Mouse (Mus musculus) heart, postnatal 25 days (tissue): ENCODE measurements around the gene Tmem151b. TPM values are rescaled to one million over a fixed set of nuclear protein-coding genes. Genes with fewer than 3 reads are reported as not detected.
A peak's percentile ranks its signal among the peaks of the same experiment; 100 is the strongest.

Experiments used
- DNase-seq: peaks from one replicate; pipeline ENCODE4 v3.0.0; 2022; ENCODE audit warnings: low spot score
- intact Hi-C: fragments of 180-260 bp; cut with DNase I; formaldehyde crosslinking; loops from one replicate; pipeline ENCODE4 v1.15.1; 2025
- total RNA-seq, 2 experiments: library from RNA; stranded (reverse); gene quantifications; 2 replicates each; pipeline ENCODE4 v1.2.3; 2021

Tmem151b gene
- total RNA-seq, 2 experiments from 2014 or later = 0.05 TPM; not detected in 1

DNA sequence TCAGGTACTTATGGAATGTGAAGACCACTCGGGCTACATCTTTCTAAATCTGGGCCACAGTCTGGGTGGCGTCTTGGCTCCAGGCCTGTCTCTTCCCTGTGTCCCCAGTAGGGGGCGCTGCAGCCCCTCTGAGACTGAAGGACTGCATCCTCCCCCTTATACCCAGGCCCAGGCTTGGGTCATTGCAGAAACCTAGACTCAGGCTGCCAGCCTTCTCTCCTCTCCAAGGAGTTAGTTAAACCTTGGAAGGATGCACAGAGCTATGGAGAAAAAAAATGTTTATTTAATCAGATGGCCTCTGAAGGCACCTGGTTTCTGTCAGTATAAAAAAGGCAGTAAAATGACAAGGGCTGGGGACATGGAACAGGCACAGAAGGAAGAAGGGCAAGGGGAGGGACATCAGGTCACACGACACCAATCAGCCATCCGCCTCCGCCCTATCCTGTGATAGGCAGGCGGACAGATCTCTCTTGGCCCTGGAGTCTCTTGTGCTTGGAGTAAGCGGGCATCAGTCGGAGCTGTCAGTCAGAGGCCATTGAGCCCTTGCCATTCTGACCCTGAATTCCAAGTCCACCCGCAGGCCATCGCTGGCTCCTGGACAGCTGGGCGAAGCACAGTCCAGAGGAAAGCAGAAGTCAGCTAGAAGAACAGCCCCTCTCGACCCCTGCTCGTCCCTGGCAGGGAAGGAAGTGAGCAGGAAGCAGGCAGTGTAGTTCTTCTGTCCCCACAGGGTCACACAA, 35.6 kb upstream of the Tmem151b start:
- peak; percentile 73 for DNase-seq
- intact Hi-C loops = no loop called here

DNA sequence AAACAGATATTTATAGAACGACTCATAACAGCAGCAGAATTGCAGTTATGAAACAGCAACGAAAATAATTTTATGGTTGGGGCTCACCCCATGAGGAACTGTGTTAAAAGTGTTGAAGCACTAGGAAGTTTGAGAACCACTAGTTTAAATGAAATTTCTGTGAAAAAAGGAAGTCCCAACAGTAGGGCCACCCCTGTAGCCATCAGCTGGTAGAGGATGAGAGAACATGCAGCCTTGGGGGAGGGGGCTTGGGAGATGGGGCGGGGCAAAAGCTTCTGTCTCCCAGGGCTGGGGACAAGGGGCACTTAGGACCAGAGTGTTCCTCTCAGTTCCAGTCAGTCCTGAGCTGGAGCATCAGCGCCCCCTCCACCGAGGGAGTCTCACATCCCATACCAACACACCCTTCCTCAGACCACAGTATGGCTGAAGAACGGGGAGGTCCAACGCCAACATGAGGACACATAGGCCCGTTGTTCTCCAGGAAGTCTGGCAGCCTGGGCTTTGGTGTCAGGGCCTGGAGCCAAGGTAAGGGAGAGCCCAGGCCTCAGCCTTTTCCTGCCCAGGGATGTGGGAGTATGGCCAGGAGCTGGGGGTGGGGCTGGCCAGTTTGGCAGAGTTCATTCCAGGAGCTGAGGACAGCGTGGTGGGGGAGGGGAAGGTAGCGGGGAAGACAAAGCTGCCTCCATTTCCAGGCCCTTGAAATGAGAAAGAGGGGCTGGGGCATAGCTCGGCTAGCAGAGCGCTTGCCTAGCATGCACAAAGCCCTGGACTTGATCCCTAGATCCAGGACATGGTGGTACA, 34.8 kb upstream of the Tmem151b start:
- DNase-seq = peak; percentile 88
- intact Hi-C loops = no loop called here

DNA sequence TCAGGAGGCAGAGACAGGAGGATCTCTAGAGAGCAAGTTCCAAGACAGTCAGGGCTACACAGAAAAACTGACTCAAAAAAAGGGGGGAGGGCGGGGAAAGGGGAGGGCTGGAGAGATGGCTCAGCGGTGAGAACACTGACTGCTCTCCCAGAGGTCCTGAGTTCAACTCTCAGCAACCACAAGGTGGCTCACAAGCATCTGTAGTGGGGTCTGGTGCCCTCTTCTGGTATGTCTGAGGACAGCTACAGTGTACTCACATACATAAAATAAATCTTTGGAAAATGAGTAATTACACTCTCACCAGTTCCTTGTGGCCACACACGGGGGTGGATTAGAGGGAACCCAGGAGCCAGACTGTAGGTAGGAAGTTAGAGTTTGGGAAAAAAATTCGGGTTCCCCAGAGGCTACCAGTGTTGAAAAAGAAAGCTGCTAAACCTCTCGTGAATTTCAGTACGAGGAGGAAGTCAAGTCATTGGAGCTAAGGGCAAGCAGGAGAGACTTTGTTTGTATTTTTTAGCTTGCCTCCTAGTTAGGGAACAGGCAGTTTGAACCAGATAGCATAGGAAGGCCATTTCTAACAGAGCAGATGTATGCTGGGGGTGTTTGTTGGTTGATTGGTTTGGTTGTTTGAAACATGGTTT, 33.4 kb upstream of the Tmem151b start:
- DNase-seq = no peak
- intact Hi-C loops = loop anchor here (1.0 to 2.0 kb wide), 3 partner anchors 14 to 60 kb away; no protein-coding TSS in a partner anchor

DNA sequence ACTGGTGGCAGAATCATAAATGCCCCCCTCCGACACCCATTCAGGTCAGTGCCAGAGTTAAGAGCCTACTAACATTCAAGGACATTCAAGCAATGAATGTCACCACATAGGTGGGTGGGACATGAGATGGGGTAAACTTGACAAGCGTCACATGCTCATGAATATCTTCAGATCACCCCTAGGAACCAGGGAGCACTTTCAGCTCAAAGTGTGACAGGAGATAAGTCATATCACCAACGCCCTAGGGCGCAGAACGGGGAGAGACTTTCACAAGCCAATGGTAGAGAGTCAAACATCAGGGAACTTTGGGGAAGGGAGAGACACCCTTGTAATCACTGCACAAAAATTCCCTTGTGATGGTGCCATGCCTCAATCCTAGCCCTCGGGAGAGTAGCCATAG, 32.7 kb upstream of the Tmem151b start:
- intact Hi-C loops = loop anchor here (2.0 kb wide), 2 partner anchors 15 to 61 kb away; no protein-coding TSS in a partner anchor
- DNase-seq = no peak

DNA sequence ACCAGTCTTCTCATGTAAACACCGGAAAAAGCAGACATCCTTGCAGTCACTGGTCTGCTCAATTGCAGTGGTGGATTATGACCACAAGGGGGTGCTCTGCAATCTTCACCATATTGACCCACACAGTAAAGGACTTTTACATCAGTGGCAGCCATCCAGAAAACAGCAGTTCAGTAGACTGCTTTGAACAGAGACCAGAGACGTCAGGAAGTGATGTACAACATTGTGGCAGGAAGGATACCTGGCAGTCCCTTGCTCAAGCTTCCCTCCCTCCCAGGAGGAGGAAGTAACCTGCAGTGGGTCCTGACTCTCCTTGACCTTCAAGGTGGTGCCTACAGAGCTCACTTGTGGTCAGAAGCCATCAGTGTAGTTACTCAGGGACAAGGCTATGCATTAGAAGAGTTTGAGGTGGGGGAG, 32.1 kb upstream of the Tmem151b start:
- intact Hi-C loops = no loop called here
- DNase-seq = no peak

DNA sequence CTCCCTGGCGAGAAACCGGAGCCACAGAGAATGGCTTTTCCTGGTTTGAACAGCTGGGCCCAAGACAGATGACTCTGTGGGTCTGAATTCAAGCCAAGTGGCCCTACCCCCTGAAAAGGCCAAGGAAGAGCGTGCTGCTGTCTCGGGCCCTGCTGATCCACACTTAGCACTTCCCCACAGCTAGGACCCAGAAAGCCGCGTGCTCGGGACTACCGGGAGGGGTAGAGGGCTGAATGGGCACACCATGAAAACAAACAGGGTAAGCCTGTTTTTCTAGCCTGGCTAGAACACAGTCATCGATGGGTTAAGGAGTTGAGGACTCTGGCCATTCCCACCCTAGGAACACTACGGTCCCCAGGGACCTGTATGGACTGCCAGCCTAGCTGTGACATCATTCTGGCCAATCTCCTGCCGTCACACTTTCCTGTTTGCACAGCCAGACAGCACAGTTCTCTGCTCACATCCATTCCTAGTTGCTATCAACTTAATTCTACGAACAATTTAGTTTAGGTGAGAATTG, 31.5 kb upstream of the Tmem151b start:
- intact Hi-C loops = no loop called here
- DNase-seq = peak; percentile 43

DNA sequence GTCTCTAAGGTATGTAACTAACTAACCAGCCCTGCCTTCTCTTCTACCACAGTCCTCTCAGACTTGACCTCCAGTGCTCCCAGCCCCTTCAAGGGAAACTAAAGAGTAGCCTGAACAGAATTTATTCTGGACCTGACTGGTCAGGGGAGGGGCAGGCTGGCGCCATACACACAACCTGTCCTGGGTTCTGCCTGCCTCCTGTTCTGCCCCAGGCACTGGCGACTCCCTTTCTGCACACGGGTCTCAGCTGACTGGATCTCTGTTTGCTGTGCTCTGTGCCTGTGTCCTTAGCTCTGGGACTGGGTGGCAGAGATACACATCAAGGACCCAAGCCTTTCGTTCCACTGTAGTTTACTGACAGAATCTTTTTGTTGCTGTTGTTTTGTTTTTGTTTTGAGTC, 30.1 kb upstream of the Tmem151b start:
- no peak for DNase-seq
- intact Hi-C loops = loop anchor here (5.0 kb wide), 1 partner anchor 143 kb away; no protein-coding TSS in a partner anchor

DNA sequence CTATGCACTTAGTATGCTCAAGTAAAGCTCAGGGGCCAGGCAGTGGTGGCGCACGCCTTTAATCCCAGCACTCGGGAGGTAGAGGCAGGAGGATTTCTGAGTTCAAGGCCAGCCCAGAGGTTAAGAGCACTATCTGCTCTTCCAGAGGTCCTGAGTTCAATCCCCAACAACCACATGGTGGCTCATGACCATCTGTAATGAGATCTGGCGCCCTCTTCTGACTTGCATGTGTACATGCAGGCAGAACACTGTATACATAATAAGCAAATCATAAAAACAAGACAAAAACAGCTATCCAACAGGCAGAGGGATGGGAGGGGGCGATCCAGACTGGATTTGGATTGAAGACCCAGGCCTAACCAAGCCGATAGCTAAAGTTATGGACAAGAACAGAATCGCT, 29.4 kb upstream of the Tmem151b start:
- DNase-seq = no peak
- intact Hi-C loops = loop anchor here (5.0 kb wide), 1 partner anchor 143 kb away; no protein-coding TSS in a partner anchor

DNA sequence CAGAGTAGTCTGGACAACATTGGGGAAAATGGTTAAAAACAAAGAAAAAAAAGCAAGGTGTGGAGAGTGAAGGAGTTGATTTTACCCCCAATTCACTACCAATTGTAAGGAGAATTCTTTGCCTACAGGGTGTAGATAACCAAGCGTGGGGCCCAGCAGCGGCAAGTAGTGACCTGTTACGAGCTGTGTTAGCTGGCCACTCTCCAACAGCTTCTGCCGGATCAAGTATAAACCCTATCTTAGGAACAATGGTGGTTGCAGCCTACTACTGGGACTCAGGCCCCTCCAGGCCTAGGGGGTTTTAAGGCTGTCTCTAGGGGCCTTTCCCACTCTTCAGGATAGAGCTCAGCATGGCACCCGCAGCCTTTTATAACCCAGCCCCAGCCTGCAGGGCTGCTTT, 28.8 kb upstream of the Tmem151b start:
- intact Hi-C loops = loop anchor here (5.0 kb wide), 1 partner anchor 144 kb away; no protein-coding TSS in a partner anchor

DNA sequence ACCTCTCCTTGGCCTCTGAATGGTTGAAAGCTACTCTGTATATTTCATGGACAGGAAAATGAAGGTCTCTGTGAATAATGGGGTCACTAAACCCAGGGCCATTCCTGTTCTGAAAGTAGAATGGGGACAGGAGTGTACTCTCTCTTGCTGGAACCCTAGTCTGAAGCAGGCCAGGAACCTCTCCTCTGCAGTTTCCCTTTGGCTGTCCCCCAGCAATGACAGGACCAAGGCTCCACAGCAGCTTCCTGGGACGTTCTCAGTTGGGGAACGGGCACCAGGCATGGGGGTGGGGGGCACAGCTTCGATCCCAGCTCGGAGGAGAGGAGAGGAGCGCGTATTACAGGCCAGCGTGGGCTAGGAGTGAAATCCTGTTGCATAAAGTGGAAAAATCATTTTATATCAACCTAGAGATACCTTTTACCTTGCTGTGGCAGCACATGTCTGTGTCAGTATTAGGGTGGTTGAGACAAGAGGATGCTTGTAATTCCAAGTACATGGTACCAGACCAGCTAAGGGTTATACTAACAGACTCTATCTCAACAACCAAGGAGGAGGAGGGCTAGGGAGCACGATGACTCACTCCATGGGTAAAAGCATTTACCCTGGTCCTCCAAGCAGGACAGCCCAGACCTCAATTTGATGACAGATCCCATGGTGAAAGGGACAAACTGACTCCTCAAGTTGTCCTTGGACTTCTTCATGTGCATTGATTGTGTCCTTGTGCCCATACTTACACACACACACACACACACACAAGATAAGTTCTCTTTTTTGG, 25.8 kb upstream of the Tmem151b start:
- intact Hi-C loops = loop anchor here (5.0 kb wide), 1 partner anchor 147 kb away; no protein-coding TSS in a partner anchor
- no peak for DNase-seq

More for the DNA sequence above, 28.8 kb upstream of the Tmem151b start:
- DNase-seq = no peak

DNA sequence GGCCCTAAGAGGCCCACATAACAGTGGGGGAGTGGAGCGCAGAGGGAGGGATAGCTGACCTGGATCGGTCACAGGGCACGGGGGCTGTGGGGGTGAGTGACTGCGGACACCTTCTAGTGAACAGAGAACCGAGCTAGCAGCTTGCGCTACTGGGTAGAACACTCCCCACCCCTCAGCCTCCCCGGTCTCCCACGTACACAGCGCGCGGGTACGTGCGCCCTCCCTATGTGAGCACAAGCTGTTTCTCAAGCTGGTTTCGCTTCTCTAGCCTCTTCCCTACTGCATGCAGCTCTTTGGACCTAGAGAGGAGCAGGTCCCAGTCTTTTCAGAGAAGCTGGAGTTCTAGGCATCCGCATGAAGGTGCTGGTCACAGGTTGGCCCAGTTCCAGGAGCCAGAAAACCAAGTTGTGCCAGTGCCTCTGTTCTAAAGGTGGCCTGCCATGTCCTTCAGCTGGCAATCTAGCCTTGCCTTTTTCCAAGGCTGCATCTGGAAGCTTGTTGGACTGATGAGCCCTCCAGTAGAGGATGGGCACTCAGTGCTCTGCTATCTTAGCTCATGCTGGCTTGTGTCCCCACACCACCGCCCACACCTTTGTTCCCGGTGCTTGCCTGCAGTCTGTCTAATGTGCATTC, 24.8 kb upstream of the Tmem151b start:
- DNase-seq = peak; percentile 60
- intact Hi-C loops = no loop called here

DNA sequence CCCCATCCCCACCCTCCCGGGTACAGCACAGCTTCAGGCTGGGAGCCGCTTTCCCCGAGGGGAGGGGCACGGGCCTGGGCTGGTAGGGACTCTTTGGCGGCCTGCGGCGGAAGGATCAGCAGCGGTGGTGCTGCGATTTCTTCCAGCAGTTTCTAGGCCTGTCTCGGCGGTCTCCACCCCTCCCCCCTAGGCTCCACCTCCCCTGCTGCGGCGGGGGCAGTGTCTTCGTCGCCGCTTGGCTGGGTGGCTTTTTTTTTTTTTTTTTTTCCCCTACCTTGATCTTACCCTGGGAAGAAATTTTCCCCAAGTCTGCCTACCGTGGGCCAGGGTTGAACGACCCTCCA, 24.3 kb upstream of the Tmem151b start:
- intact Hi-C loops = no loop called here
- DNase-seq = peak; percentile 92

DNA sequence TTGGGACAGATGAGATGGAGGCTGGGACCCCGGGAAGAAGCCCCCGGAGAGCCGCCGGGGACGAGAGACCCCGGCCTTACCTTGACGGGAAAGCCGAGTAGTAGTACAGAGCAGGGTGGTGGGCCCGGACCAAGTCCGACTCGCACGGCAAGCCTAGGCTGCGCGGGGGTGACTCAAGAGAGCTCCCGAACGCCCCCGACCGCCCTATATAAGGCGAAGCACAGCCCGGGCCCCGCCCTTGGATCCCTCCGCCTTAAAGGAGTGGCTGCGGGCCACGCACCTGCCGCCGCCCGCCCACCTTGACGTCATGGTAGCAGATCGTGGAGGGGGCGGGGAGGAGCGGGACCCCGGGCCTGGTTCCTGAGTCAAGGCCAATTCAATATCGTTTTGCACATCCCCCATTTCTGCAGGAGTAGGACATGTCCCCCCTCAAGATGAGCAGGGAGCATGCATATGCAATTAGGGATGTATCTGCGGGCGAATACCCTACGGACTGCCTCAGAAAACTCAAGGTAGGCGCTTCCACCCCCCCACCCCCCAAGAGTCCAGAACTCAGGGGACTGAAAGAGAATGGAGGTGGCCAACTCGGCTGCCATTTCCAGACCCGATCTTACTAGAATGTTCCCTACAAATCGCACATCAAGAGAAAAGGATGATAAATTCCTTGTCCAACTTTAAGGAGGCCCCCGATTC, 23.8 kb upstream of the Tmem151b start, which contains the start of gene Hsp90ab1:
Gene Hsp90ab1 (minus strand): TSS at position 185 of the 693 bp plus-strand sequence.
- intact Hi-C loops = no loop called here
- DNase-seq = peak; percentile 97

DNA sequence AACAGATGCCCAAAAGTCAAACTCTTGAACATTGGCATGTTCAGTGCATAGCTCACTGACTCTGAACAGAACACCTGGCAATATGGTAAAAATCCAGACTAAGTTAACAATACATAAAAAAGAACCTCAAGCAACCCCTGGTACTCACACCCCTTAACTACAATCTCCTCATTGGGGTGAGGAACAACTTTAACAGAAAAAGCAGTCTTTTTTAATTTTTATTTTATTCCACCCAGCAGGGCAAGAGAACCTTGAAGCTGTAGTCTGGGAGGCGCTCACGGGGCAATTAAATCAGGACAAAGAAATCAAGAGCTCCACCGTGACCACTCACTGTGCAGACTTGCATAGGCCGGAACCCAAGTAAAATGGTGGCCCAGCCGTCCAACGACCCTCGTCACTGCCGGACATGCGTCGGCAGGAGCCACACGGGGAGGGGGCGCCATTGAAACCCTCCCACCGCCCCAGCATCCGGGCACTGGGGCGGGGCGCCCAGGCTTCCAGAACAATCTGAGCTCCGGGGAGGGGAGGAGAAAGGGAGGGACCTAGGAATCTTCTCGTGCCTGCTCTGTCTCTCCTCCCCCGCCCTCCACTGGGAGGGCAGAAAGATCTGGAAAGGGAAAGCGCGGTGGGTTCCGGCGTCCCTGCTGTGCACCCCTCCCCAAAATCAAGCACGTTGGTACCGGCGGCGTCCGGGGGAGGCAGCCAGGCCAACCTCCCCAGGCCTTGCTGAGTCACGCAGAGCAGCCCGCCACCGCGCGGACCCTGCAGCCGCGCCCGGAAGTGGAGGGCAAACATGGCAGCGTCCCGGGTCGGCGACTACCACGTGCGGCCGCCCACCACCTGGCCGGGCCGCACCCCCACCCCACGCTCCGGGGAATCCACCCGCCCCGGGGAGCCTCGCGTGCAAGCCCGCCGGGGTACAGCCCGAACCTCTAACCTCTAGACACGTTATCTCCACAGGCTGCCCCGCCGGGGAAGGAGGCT, 22.9 kb upstream of the Tmem151b start:
- peak; percentile 75 for DNase-seq
- intact Hi-C loops = no loop called here

DNA sequence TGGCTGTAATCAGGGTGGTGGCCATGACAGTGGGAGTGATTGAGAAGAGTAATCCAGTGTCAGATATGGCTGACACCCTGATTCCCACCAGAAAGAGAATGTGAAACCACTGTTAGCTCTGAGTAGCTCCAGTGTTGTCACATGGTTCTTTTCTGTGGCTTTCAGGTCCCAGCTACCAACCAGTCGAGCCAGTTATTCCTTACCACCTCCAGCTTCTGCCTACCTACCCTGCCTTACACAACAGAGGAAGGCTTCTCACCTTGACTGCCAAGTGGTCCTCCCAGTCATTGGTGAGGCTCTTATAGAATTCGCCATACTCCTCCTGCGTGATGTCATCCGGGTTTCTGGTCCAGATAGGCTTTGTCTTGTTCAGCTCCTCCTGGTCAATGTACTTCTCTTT, 20.5 kb upstream of the Tmem151b start:
- DNase-seq = no peak
- intact Hi-C loops = loop anchor here (10.0 kb wide), 1 partner anchor 465 kb away; the partner anchor contains the start of gene Vegfa

DNA sequence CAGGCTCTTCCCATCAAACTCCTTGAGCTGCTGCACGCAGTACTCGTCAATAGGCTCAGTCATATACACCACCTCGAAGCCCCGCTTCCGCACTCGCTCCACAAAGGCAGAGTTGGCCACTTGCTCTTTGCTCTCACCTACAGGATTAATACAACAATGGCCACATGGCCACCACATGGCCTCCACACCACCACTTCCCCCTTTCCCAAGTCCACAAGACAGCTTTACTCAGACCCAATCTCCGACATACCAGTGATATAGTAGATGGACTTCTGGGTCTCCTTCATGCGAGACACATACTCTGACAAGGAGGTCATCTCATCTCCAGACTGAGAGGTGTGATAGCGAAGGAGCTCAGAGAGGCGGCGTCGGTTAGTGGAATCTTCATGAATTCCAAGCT, 19.5 kb upstream of the Tmem151b start:
- intact Hi-C loops = loop anchor here (10.0 kb wide), 1 partner anchor 466 kb away; the partner anchor contains the start of gene Vegfa

DNA sequence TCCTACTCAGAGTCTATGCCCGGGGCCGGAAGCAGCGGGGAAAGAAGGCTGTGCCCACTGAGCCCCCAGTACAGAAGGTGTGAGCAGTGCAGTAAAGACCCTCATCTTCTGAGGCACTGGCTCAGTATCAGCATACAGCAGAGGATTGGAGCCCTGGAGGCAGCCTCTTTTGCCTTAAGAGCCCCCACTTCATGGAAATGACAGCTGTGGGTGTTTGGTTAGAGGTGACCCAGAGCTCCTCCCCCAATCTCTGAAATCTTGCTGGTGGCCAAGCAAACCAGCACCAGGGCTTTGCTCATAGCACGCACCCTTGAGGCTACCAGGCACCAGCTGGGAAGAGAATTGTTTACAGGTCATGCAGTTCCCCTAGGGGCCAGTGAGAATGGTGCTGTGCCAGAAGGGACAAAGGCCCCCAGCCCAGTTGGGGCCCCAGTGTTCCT, 17.7 kb upstream of the Tmem151b start:
- intact Hi-C loops = loop anchor here (10.0 kb wide), 1 partner anchor 468 kb away; the partner anchor contains the start of gene Vegfa
- DNase-seq = no peak

More for the DNA sequence above, 19.5 kb upstream of the Tmem151b start:
- no peak for DNase-seq
